Mouse (Mus musculus) lung, embryonic 15.5 days (tissue): ENCODE results near the gene Sppl2c. TPM values are rescaled to one million over a fixed set of nuclear protein-coding genes. Genes with fewer than 3 reads are reported as not detected.
A peak's percentile ranks its signal among the peaks of the same experiment; 100 is the strongest.

Experiments used
- ATAC-seq: fragments of 200-750 bp; cut with Nextera tagmentation; 2 replicates; pipeline ENCODE4 v1.8.0; 2017; ENCODE audit warnings: moderate number of reproducible peaks, borderline replicate concordance; ENCODE audit not compliant: low FRiP score, low TSS enrichment; ENCODE audit errors: extremely low read depth
- H3K27ac ChIP-seq: fragments of 300-500 bp; sonication (generic); 2 replicates; pipeline ENCODE4 v1.5.1; 2015; ENCODE audit warnings: moderate library complexity, mild to moderate bottlenecking, inconsistent platforms
- H3K27me3 ChIP-seq: fragments of 300-500 bp; sonication (generic); 2 replicates; pipeline ENCODE4 v1.6.1; 2015; ENCODE audit warnings: inconsistent platforms
- H3K36me3 ChIP-seq: fragments of 300-500 bp; sonication (generic); 2 replicates; pipeline ENCODE4 v1.6.1; 2015; ENCODE audit warnings: inconsistent platforms
- H3K4me1 ChIP-seq: fragments of 300-500 bp; sonication (generic); 2 replicates; pipeline ENCODE4 v1.6.1; 2015; ENCODE audit warnings: inconsistent platforms
- H3K4me2 ChIP-seq: fragments of 300-500 bp; sonication (generic); 2 replicates; pipeline ENCODE4 v1.6.1; 2015; ENCODE audit warnings: inconsistent platforms, mild to moderate bottlenecking, moderate library complexity
- H3K4me3 ChIP-seq: fragments of 300-500 bp; sonication (generic); 2 replicates; pipeline ENCODE4 v1.5.1; 2015; ENCODE audit warnings: mild to moderate bottlenecking, inconsistent platforms
- H3K9ac ChIP-seq: fragments of 300-500 bp; sonication (generic); 2 replicates; pipeline ENCODE4 v1.6.1; 2015; ENCODE audit warnings: inconsistent platforms
- H3K9me3 ChIP-seq: fragments of 300-500 bp; sonication (generic); 2 replicates; pipeline ENCODE4 v1.6.1; 2016; ENCODE audit warnings: inconsistent platforms
- WGBS: fragments of 180-500 bp; shearing (Covaris S2); methylation state at CpG from one replicate; pipeline ENCODE4 v1.1.7; 2015; 5-methylcytosine and 5-hydroxymethylcytosine counted together
- polyA plus RNA-seq: library from polyadenylated mRNA; unstranded; fragments of >200 nt; fragmentation: Nextera tagmentation; extraction: Ambion mirVana; gene quantifications from 2 replicates; pipeline ENCODE4 v1.2.1, GENCODE M21; 2015

Sppl2c gene
- polyA plus RNA-seq, 1 experiment from 2014 or later, result not detected

DNA sequence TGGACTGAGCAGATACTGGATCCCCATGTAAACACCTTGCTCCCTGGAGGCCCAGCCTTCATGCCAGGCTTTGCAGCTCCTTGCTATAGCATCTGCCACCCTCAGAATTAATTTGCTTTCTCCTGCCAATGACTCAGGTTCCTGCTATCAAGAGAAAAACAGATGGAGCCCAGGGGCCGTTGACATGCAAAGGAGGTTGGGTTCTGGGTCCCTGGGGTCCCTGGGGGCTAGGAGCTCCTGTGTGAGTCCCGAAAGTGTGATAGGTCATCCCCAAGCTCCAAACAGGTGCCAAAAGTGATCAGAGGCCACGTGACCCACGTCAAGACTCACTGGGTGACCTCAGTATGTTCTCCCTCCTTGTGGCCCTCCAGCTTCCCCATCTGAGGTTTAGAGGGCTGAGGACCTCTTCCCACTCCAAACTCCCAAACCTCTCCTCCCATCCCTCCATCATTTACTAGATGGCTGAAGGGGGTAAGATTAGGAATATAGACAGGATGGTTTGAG, 26.3 kb upstream of the Sppl2c start:
- H3K4me1 ChIP-seq, result peaks cover 9% of the 10 kb centered on the region
- WGBS, result 60% methylated on average over 4 of the region's 4 CpGs

DNA sequence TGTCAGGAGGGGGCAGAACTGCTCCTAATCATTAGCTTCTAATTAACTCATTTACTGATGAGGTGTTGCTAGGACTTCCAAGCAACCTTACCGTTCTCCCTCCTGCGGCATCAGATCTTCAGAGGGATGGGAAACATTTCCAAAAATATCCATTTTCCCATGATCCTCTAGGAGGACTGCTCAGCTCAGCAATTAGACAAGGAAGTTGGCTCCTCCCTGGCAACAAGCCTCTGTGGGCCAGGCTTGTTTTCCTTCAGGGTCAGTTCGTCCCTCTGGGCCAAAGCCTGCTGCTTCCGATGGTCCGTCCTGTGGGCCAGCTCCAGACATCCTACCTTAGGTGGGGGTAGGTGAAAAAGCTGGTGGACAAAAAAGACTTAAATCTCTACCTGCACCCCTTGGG, 25.0 kb upstream of the Sppl2c start:
- no peak for ATAC-seq
- WGBS, result 72% methylated on average over 5 of the region's 5 CpGs

More for the DNA sequence above, 26.3 kb upstream of the Sppl2c start:
- H3K4me3 ChIP-seq, result no peak overlapping the region
- no peak for ATAC-seq
- H3K9me3 ChIP-seq, result no peaks in the 10 kb centered on the region
- no peak overlapping the region for H3K27ac ChIP-seq
- H3K9ac ChIP-seq, result no peak overlapping the region
- H3K4me2 ChIP-seq, result no peak overlapping the region
- H3K36me3 ChIP-seq, result no peaks in the 10 kb centered on the region
- H3K27me3 ChIP-seq, result peaks cover 32% of the 10 kb centered on the region

DNA sequence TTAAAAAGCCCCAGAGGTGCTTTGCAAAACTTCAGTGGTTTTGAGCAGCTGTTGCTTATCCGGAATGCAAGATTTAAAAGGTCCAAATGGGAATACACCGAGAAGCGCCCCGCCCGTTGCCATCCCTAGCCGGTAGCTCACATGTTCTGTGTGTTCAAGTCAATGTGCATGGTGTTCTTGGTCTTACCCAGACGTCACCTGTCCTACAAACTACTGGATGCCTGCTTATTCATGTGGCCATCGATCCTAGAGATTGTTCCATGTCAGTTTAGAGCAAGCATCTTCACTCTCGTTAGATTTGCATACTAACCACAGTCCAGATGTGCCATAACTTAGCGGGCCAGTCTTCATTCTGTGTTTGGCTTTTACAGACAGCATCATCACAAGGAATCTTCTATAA, 21.9 kb upstream of the Sppl2c start:
- 82% methylated on average over 10 of the region's 10 CpGs for WGBS
- Histone ChIP-seq H3K4me1 (no peaks in the 10 kb centered on the region), H3K9me3 (no peaks in the 10 kb centered on the region), H3K27ac (no peak overlapping the region), H3K4me3 (no peak overlapping the region), H3K9ac (no peak overlapping the region), H3K27me3 (no peaks in the 10 kb centered on the region), H3K4me2 (no peak overlapping the region), H3K36me3 (no peaks in the 10 kb centered on the region)
- no peak for ATAC-seq

More for the DNA sequence above, 25.0 kb upstream of the Sppl2c start:
- Histone ChIP-seq H3K4me3 (no peak overlapping the region), H3K4me2 (no peak overlapping the region), H3K27ac (no peak overlapping the region), H3K4me1 (peaks cover 9% of the 10 kb centered on the region), H3K9ac (no peak overlapping the region), H3K9me3 (no peaks in the 10 kb centered on the region), H3K36me3 (no peaks in the 10 kb centered on the region), H3K27me3 (peaks cover 27% of the 10 kb centered on the region)

DNA sequence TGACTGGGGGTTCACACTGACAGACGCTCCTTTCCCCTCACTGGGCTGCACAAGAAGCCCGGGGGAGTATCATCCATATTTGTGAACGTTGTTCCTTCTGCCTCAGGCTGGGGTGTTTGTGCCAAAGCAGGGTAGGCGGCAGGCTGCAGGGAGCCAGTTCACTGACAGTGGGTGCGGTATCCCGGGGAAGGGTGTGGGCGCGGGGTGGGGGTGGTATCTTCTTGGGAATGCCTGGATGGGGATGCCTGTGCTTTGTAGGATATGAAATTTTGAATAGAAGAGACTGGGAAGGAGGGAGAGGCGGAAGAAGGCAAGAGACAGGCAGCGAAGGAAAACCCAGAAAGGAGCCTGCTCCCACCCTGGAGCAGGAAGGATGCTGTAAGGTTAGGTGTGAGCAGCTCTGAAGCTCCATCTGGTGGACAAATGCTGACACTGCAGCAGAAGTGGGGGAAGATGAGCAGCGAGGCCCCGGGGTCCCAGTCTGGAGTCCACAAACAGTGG, 14.8 kb upstream of the Sppl2c start:
- no peaks in the 10 kb centered on the region for H3K4me1 ChIP-seq
- no peaks in the 10 kb centered on the region for H3K27me3 ChIP-seq

DNA sequence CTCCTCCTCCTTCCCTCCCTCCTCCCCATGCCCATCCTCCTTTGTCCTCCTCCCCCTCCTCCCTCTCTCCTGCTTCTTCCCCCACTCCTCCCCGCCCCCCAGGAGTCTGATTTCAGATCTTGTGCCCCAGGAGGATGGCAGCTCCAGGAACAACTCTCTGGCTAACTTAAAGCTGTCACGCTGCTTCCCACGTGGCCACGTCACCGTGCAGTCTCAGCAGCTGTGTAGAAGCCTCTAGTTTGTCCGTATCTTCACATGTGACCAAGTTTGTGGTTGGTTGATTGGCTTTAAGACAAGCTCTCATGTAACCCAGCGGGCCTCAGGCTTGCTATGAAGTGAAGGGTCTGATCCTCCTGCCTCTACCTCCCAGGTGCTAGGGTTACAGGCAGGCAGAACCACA, 7.2 kb upstream of the Sppl2c start:
- H3K9ac ChIP-seq, result no peak overlapping the region
- no peak overlapping the region for H3K27ac ChIP-seq
- no peaks in the 10 kb centered on the region for H3K36me3 ChIP-seq
- H3K4me2 ChIP-seq, result no peak overlapping the region
- H3K4me1 ChIP-seq, result no peaks in the 10 kb centered on the region
- H3K27me3 ChIP-seq, result no peaks in the 10 kb centered on the region
- H3K4me3 ChIP-seq, result no peak overlapping the region
- H3K9me3 ChIP-seq, result no peaks in the 10 kb centered on the region
- 20% methylated on average over 7 of the region's 7 CpGs for WGBS
- no peak for ATAC-seq

More for the DNA sequence above, 14.8 kb upstream of the Sppl2c start:
- WGBS, result 29% methylated on average over 12 of the region's 12 CpGs
- H3K9ac ChIP-seq, result no peak overlapping the region
- no peak overlapping the region for H3K27ac ChIP-seq
- H3K4me2 ChIP-seq, result no peak overlapping the region
- ATAC-seq, result no peak
- H3K36me3 ChIP-seq, result no peaks in the 10 kb centered on the region
- H3K4me3 ChIP-seq, result no peak overlapping the region
- no peaks in the 10 kb centered on the region for H3K9me3 ChIP-seq

DNA sequence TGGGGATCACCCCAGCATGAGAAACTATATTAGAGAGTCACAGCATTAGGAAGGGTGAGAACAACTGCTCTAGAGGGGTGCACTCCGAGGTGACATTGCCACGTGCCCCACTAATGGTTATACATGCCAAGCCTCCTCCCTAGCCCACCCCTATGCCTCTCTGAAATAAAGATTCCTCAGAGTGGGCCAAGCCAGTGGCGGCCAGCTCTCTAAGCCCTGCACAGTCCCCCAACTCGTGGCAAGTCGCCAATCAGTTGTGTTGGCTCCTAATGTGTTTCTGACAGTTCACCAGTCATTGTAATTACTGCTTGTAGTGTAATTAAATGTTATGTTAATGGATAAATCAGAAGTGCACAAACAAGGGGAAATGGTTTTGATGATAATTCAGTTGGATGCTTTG, 6.3 kb upstream of the Sppl2c start:
- Histone ChIP-seq H3K27me3 (no peaks in the 10 kb centered on the region), H3K9me3 (no peaks in the 10 kb centered on the region), H3K36me3 (no peaks in the 10 kb centered on the region), H3K4me3 (no peak overlapping the region), H3K9ac (no peak overlapping the region), H3K27ac (no peak overlapping the region), H3K4me2 (no peak overlapping the region), H3K4me1 (no peaks in the 10 kb centered on the region)
- 43% methylated on average over 5 of the region's 5 CpGs for WGBS
- ATAC-seq, result no peak

DNA sequence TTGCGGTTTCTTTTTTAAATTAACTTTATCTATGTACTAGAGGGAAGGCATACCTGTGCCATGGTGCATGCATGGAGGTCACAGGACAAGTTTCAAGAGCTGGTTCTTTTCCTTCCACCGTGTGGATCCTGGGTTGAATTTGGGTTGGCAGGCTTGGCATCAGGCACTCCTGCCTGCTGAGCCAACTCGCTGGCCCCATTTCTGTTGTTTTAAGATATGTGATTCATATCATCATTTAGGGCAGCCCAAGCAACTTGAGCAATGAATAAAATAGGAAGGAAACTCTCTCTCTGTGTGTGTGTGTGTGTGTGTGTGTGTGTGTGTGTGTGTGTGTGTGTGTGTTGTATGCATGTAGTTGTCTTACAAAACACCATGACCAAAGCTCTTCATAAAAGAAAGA, 4.0 kb upstream of the Sppl2c start:
- no peak overlapping the region for H3K9ac ChIP-seq
- no peak overlapping the region for H3K27ac ChIP-seq
- no peaks in the 10 kb centered on the region for H3K4me1 ChIP-seq
- no peak overlapping the region for H3K4me2 ChIP-seq
- H3K36me3 ChIP-seq, result no peaks in the 10 kb centered on the region
- H3K27me3 ChIP-seq, result no peaks in the 10 kb centered on the region
- no peaks in the 10 kb centered on the region for H3K9me3 ChIP-seq
- H3K4me3 ChIP-seq, result no peak overlapping the region
- WGBS, result 75% methylated on average over 3 of the region's 3 CpGs
- no peak for ATAC-seq

DNA sequence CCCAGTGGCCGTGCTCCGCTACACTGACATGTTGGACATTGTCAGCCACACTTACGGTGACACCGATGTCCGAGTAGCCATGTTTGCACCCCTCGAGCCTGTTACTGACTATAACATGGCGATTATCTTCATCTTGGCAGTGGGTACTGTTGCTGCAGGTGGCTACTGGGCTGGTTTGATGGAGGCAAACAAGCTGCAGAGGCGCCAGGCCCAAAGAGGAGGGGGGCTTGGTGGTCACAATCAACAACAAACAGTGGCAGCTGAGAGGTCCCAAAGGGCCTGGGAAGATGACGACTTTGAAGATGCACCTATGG, 667 bp downstream of the Sppl2c start:
- Histone ChIP-seq H3K9ac (no peak overlapping the region), H3K9me3 (no peaks in the 10 kb centered on the region), H3K36me3 (no peaks in the 10 kb centered on the region), H3K4me3 (no peak overlapping the region), H3K4me2 (no peak overlapping the region), H3K27me3 (no peaks in the 10 kb centered on the region), H3K27ac (no peak overlapping the region), H3K4me1 (no peaks in the 10 kb centered on the region)
- WGBS, result 81% methylated on average over 9 of the region's 9 CpGs
- no peak for ATAC-seq

DNA sequence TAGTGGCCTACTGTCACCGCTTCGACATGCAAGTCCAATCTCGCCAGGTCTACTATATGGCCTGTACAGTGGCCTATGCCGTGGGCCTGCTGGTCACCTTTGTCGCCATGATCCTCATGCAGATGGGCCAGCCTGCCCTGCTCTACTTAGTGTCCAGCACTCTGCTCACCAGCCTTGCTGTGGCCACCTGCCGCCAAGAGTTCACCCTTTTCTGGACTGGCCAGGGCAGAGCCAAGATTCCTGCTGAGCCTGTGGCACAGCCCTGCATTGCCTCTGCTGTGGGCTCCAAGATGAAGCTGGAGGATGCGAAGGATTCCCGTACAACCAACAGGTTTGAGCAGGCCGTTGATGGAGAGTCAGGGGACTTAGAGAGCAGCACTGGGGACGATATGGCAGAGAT, 1.6 kb downstream of the Sppl2c start:
- Histone ChIP-seq H3K27ac (no peak overlapping the region), H3K4me3 (no peak overlapping the region), H3K4me1 (no peaks in the 10 kb centered on the region), H3K36me3 (no peaks in the 10 kb centered on the region), H3K9ac (no peak overlapping the region), H3K9me3 (no peaks in the 10 kb centered on the region), H3K4me2 (no peak overlapping the region), H3K27me3 (no peaks in the 10 kb centered on the region)
- ATAC-seq, result no peak
- 87% methylated on average over 10 of the region's 10 CpGs for WGBS

DNA sequence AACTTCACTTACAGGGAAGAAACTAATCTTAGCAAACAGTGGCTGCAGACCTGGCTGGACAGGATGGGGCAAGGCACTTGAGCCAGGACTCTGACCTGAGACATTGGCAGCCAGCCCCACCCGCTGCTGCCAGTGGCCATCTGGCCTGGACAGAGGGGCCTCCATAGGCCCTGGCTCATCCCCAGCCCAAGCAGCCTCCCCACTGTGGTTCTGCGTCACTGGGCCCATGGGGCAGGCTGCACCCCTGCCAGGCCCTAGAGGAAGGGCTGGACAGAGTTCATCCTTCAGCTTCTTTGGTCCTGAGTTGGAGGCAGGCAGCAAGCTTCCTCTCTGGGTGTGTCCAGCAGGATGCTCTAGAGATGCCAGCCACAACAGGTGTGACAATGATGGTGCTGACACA, 3.9 kb downstream of the Sppl2c start:
- H3K27me3 ChIP-seq, result no peaks in the 10 kb centered on the region
- H3K36me3 ChIP-seq, result no peaks in the 10 kb centered on the region
- 69% methylated on average over 2 of the region's 2 CpGs for WGBS
- no peak overlapping the region for H3K9ac ChIP-seq
- H3K4me2 ChIP-seq, result no peak overlapping the region
- no peak for ATAC-seq
- no peaks in the 10 kb centered on the region for H3K9me3 ChIP-seq
- no peak overlapping the region for H3K27ac ChIP-seq
- H3K4me1 ChIP-seq, result no peaks in the 10 kb centered on the region
- H3K4me3 ChIP-seq, result no peak overlapping the region

DNA sequence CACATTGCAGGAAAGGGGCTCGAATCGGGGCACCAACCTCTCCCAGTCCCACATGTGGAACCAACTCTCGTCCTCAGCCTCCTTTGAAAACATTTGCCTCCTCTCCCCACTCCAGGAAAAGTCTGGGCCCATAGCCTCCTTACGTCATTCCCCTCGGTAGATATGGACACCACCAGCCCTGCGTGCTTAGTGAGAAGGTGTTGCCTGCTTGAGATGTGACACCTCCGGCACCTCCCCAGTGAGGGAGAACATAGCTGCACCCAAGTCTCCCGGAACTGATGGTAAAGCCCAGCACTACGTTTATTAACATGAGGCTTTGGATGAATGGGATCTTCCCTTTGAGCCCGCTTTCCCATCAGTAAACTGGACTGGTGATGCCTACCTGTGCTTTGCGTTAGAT, 9.3 kb downstream of the Sppl2c start:
- Histone ChIP-seq H3K36me3 (no peaks in the 10 kb centered on the region), H3K4me2 (no peak overlapping the region), H3K9ac (no peak overlapping the region), H3K9me3 (no peaks in the 10 kb centered on the region), H3K27me3 (0 out of 2 replicates have a peak, but pooled peaks cover 8% of the 10 kb centered on the region), H3K27ac (no peak overlapping the region), H3K4me3 (no peak overlapping the region), H3K4me1 (no peaks in the 10 kb centered on the region)
- ATAC-seq, result no peak
- WGBS, result 63% methylated on average over 11 of the region's 11 CpGs

DNA sequence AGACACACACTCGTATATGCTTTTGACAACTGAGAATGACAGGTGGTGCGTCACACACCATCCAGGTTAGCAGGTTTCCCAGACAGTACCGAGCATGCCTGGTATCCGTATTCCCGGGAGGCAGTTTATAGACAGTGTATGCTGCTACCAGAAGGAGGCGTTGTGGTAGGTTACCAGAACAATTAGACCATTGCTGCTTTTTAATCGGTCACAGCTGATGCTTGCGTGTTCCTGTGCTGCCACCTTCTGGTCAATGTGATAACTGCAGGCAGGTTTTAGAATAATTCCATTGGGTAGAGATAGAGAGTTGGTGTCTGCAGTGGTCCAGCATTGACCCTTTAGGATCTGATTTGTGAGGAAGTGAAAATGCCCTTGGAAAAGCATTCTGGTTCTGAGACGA, 9.7 kb downstream of the Sppl2c start:
- Histone ChIP-seq H3K4me1 (no peaks in the 10 kb centered on the region), H3K27me3 (0 out of 2 replicates have a peak, but pooled peaks cover 8% of the 10 kb centered on the region), H3K9me3 (no peaks in the 10 kb centered on the region), H3K4me2 (no peak overlapping the region), H3K27ac (no peak overlapping the region), H3K36me3 (no peaks in the 10 kb centered on the region), H3K9ac (no peak overlapping the region), H3K4me3 (no peak overlapping the region)
- WGBS, result 10% methylated on average over 9 of the region's 9 CpGs
- ATAC-seq, result peak; percentile 59

DNA sequence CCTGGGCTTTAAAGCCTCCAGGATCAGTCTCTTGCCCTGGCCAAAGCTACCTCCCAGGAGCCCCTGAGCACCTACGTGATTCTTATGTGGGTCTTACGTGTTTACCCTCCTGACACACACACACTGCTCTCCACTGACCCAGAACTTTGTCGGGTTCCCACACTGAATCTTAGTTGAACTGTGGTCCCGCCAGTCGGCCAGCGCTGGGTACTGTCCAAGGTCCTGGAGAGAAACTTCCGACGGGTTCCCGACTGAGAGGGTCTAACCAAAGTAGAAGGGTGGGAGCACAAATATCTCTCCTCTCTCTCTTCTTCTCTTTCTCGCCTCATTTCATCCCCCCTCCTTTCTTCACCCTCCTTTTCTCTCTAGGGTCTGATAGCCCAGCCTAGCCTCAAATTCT, 11.7 kb downstream of the Sppl2c start:
- 2% methylated on average over 10 of the region's 10 CpGs for WGBS
- ATAC-seq, result no peak
- Histone ChIP-seq H3K9me3 (no peaks in the 10 kb centered on the region; the same call in 1 of the 2 replicates), H3K9ac (no peak overlapping the region), H3K36me3 (no peaks in the 10 kb centered on the region), H3K27ac (no peak overlapping the region), H3K4me1 (no peaks in the 10 kb centered on the region), H3K4me3 (no peak overlapping the region), H3K27me3 (0 out of 2 replicates have a peak, but pooled peaks cover 8% of the 10 kb centered on the region), H3K4me2 (no peak overlapping the region)
